Mouse (Mus musculus) B cell, adult 67 days (primary cell): ENCODE results near the gene Lamb3. TPM values are rescaled to one million over a fixed set of nuclear protein-coding genes. Genes with fewer than 3 reads are reported as not detected.

Source experiments
- total RNA-seq, 2 experiments: library from RNA; stranded (reverse); gene quantifications; 4 replicates each; pipeline ENCODE4 v1.2.4; 2023

Gene Lamb3
- total RNA-seq = 10 to 100 TPM; 32.4 to 33.6 TPM

DNA sequence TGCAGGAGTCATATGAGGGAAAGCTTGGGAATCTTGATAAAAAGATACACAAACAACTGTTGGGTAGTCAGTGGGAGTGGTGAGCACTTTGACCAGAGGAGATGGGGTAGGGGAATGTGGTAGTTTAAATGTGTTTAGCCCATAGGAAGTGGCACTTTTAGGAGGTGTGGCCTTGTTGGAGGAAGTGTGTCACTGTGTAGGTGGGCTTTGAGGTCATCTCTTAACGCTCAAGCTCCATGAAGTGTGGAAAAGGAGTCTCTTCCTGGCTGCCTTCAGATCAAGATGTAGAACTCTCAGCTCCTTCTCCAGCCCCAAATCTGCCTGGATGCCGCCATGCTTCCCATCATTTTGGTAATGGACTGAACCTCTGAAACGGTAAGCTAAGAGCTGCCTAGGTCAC, at the start of gene Lamb3:
TSS of gene Lamb3 (plus strand) at position 197 of the 400 bp plus-strand sequence.

DNA sequence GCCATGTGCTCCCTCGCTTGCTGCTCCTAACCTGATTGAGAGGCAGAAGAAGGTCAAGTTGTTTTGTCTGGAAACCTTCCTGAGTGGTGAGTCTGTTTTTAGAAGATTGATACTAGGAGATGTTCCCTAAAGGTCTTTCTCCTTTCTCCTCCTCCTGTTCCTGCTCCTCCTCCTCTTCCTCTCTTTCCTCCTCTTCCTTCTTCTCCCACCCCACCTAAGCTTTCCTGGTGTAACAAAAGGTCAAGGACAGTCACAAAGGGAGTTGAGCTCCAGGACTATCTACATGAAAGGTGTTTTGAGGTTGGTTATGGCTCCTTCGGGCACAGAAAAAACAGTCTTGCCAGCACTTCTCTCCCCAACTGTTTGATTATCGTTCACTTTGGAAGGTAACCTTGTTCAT, 39.8 kb upstream of the Lamb3 start, which contains the start of gene A130010J15Rik:
TSS of gene A130010J15Rik (plus strand) at position 301 of the 400 bp plus-strand sequence.

DNA sequence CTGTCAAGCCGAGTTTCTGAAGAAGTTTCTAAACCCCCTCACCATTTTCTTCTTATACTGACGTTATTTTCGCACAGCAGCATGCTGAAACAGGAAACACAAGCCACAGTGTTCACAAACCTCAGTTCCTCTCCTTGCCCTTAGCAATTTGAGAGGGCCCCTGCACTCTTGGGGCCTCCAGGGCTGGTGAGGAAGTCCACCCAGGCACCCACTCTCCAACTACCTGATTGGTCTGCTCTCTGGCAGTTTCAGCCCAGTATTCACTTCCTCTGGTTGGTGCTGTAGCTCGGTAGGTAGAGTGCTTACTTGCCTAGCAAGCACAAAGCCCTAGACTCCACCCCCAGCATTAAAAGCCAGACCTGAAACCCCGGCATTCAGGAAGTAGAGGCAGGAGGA, 6.1 kb upstream of the Lamb3 start, which contains the start of gene Traf3ip3:
TSS of gene Traf3ip3 (minus strand) at position 321 of the 396 bp plus-strand sequence.

GRCm38 (mm10) chr1:193263955-193264598, 56.6 kb downstream of the Lamb3 start, which contains the start of gene Hsd11b1:
Hsd11b1 (minus strand) TSS chr1:193264075.

DNA sequence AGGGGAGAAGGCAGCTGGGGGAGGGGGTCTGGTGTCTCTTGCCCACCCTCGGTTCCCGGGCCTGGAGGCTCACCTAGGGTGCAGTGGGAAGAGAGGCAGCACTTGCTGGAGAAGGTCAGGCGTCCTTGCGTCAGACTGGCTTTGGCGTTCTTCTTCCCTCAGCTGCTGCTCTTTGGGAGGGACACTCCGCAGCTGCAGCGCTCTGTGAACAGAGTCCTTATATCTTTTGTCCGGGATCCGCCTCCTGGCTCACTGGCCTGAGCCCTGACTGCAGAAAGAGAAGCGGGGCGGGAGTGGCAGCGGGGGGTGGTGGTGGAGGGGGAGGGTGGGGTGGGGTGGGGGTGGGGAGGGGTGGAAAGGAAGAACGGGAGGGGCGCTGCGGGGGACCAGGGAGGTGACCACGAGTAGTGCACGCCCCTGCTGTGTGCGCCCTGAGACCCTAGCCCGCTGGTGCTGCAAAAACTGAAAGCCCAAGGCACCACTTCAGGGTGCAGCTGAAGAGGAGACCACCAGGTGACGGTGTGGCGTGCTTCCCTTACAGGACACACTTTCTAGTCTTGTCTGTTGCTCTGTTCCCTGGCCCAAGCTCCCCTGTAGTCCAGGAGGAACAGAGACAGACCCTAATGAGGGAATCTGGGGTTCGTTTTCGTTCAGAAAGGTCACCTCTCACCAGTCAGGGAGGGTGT, 65.6 kb downstream of the Lamb3 start, which contains the start of gene G0s2:
TSS of gene G0s2 (minus strand) at position 302 of the 686 bp plus-strand sequence.

DNA sequence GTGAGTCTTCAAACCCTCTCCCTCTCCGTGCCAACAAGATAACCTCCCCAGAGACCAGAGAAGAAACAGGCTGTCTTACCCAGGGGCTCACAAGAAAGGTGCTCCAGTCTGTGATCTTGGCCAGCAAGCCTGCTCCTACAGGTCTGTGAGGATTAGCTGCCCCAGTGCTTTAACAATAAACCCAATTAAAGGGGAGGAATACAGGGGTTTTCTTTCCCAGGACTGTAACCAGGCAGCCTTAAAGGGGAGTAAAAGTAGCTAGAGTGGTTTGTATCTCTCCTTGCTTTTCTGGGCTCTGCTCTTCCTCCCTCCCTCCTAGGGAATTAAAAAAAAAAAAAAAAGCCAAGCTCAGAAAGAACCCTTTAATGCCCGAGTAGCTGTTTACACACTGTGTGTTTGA, 162.6 kb downstream of the Lamb3 start, which contains the start of gene Camk1g:
TSS of gene Camk1g (minus strand) at position 203 of the 400 bp plus-strand sequence.

Other genes with a start within 250 kb of the Lamb3 start
- gene Syt14, start 171.9 kb upstream of the Lamb3 start, total RNA-seq = not detected
- 10 to 100 TPM; 50.6 to 76.1 TPM for gene Diexf, start 77.4 kb upstream of the Lamb3 start, total RNA-seq
- gene Irf6, start 54.6 kb upstream of the Lamb3 start, total RNA-seq = under 1 TPM in 1 of 2 experiments, not detected in 1; 0.17 TPM
- gene A130010J15Rik, start 39.7 kb upstream of the Lamb3 start, total RNA-seq = 1 to 10 TPM; 3.3 TPM
- 100 to 1,000 TPM; 433 to 523 TPM for gene Traf3ip3, start 6.0 kb upstream of the Lamb3 start, total RNA-seq
- gene Hsd11b1, start 56.4 kb downstream of the Lamb3 start, total RNA-seq = 10 to 100 TPM; 10.4 to 11.3 TPM
- gene G0s2, start 65.5 kb downstream of the Lamb3 start, total RNA-seq = not detected
- under 1 TPM in 1 of 2 experiments, not detected in 1; 0.20 TPM for gene Camk1g, start 162.6 kb downstream of the Lamb3 start, total RNA-seq